Mouse (Mus musculus) ES-Bruce4 (cell line): ENCODE data around the gene Acad10.
"Not testable (repeated sequence)": the region's sequence is repeated elsewhere in the genome, so short reads cannot be mapped to it uniquely, and the experiment has no call there.

Experiments
- CTCF ChIP-seq: IDR thresholded peaks from one replicate; pipeline ENCODE4 v1.8.1; 2011; ENCODE audit warnings: low read depth, low read length
- POLR2A ChIP-seq: IDR thresholded peaks from one replicate; pipeline ENCODE4 v1.8.1; 2011; ENCODE audit warnings: low read length; ENCODE audit not compliant: insufficient read depth

GRCm38 (mm10) chr5:121609556-121610135 is 50.7 kb downstream of the Acad10 start:
- not testable (repeated sequence) for TF ChIP-seq POLR2A
- peak; percentile 53 for TF ChIP-seq CTCF
